Comparison of ENCODE assay signal across 10 mouse cellular contexts in the genomic region with DNA sequence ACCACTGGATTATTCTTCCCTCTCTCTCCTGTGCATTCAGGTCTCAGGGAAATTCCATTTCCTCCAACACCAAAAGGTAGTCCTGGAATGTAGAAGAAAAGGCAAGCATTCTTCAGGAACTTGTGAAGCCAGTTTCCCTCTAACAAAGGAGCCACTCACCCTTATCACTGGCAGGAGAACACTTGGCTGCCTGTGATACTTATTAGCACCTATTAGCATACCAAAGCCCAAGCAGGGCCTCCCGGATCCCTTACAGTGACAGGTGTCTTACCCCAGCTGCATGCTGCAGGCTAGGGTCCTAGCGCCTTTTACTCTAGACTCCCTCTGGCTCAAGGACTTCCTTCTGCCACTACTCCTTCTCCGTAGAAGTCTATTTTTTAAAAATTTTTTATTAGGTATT. TPM values are rescaled to one million over a fixed set of nuclear protein-coding genes. Genes with fewer than 3 reads are reported as not detected.
DNase-seq lines count a peak whose midpoint lies in the region; ATAC-seq and TF ChIP-seq lines count a peak whose summit lies in the region.
"Had no signal": no experiment of that assay in that cellular context is flagged by ENCODE, and none has a peak within 500 bp of the region (broad histone marks: within the 10 kb centered on the region; RNA-seq: fewer than 3 reads in every experiment).

No protein-coding gene starts in this region.

- H3K27ac ChIP-seq in lung, embryonic 15.5 days = peak overlapping the region; percentile 90
- H3K27ac ChIP-seq in liver, embryonic 14.5 days = peak overlapping the region; percentile 42
- H3K27ac ChIP-seq: heart, embryonic 13.5 days; hindbrain, embryonic 14.5 days had no signal

- peak; percentile 54; the same call in 1 of the 2 replicates for TF ChIP-seq EP300 in liver, embryonic 14.5 days (IDR thresholded peaks at IDR 0.05; ENCODE audit: low read depth)

- no peak for DNase-seq in lung, adult 2 months
- DNase-seq in embryo, embryonic 9.5 days (ENCODE audit: extremely low spot score) = peak; percentile 13
- no peak for DNase-seq in liver, embryonic 14.5 days (ENCODE audit: low read depth in 3 of 3, low spot score in 3 of 3)
- DNase-seq in adrenal gland, postnatal 10 days = no peak
- DNase-seq in left cerebral cortex, adult 8-10 months (ENCODE audit: low spot score in 2 of 2) = no peak
- DNase-seq in yolk sac, embryonic 10.5 days (ENCODE audit: low spot score) = no peak
- DNase-seq: adrenal gland, adult 2 months had no signal

- peaks cover 33% of the 10 kb centered on the region for H3K4me1 ChIP-seq in lung, embryonic 15.5 days
- peaks cover 11% of the 10 kb centered on the region for H3K4me1 ChIP-seq in lung, adult 2 months (ENCODE audit: control insufficient read depth, insufficient read depth, low read length)
- H3K4me1 ChIP-seq in liver, embryonic 14.5 days (replicated peaks; ENCODE audit: control insufficient read depth in 2 of 2, insufficient read depth in 2 of 2, low read length in 1 of 2) = peaks cover 44 to 57% of the 10 kb centered on the region in 2 experiments

- H3K36me3 ChIP-seq in lung, embryonic 15.5 days = peaks cover 9% of the 10 kb centered on the region; the same call in 1 of the 2 replicates
- peaks cover 24% of the 10 kb centered on the region for H3K36me3 ChIP-seq in liver, embryonic 14.5 days (replicated peaks; ENCODE audit: control insufficient read depth, insufficient read depth, low read depth)

- no peak overlapping the region for H3K4me2 ChIP-seq in lung, embryonic 15.5 days
- H3K4me2 ChIP-seq in liver, embryonic 14.5 days (ENCODE audit: low read depth) = no peak overlapping the region; the same call in 1 of the 2 replicates
- H3K4me2 ChIP-seq: heart, embryonic 13.5 days; hindbrain, embryonic 14.5 days had no signal

- peak; percentile 83 for ATAC-seq in lung, embryonic 15.5 days (ENCODE audit: borderline replicate concordance, extremely low read depth, low FRiP score, low TSS enrichment)
- ATAC-seq in liver, embryonic 14.5 days (ENCODE audit: insufficient read depth) = peak; percentile 51; the same call in 1 of the 2 replicates

- no peaks in the 10 kb centered on the region for H3K27me3 ChIP-seq in lung, embryonic 15.5 days
- H3K27me3 ChIP-seq in liver, embryonic 14.5 days (ENCODE audit: control insufficient read depth, insufficient read depth, low read length) = no peaks in the 10 kb centered on the region
- H3K27me3 ChIP-seq: heart, embryonic 13.5 days had no signal

- TF ChIP-seq CTCF in lung, adult 2 months (IDR thresholded peaks at IDR 0.05; ENCODE audit: insufficient read depth, low read length) = no peak
- TF ChIP-seq CTCF in liver, embryonic 14.5 days (IDR thresholded peaks at IDR 0.05; ENCODE audit: low read depth) = no peak

- no peaks in the 10 kb centered on the region for H3K9me3 ChIP-seq in lung, embryonic 15.5 days
- H3K9me3 ChIP-seq in liver, embryonic 14.5 days (ENCODE audit: control insufficient read depth, low read length) = no peaks in the 10 kb centered on the region
- H3K9me3 ChIP-seq: heart, embryonic 13.5 days had no signal

- no peak overlapping the region for H3K9ac ChIP-seq in lung, embryonic 15.5 days
- H3K9ac ChIP-seq in liver, embryonic 14.5 days (replicated peaks) = peak overlapping the region; percentile 18; the same call in 1 of the 2 replicates
- H3K9ac ChIP-seq: heart, embryonic 13.5 days; hindbrain, embryonic 14.5 days had no signal

- no peak overlapping the region for H3K4me3 ChIP-seq in lung, embryonic 15.5 days
- no peak overlapping the region for H3K4me3 ChIP-seq in lung, adult 2 months (replicated peaks; ENCODE audit: extremely low read depth, low read depth, low read length)
- H3K4me3 ChIP-seq in liver, embryonic 14.5 days (ENCODE audit: insufficient read depth in 1 of 2, low read depth in 2 of 2, low read length in 2 of 2) = no peak overlapping the region
- H3K4me3 ChIP-seq: heart, embryonic 13.5 days had no signal

- WGBS in lung, embryonic 15.5 days = 36% methylated on average over 3 of the region's 3 CpGs
- 46% methylated on average over 3 of the region's 3 CpGs for WGBS in lung, adult 2 months
- 32% methylated on average over 3 of the region's 3 CpGs for WGBS in liver, embryonic 14.5 days (ENCODE audit: insufficient replicate concordance)

- no peak for TF ChIP-seq POLR2A in lung, adult 2 months (IDR thresholded peaks at IDR 0.05; ENCODE audit: borderline replicate concordance, extremely low read depth, low read depth, low read length)

RNA-seq across cellular contexts. Expression of a gene that starts 19.7 kb away (rescaled TPM):
- 81.8 and 83.7 TPM in 2 replicates for polyA plus RNA-seq in lung, embryonic 15.5 days (2015; fragmentation: Nextera tagmentation; extraction: Ambion mirVana)
- 34.4 and 53.2 TPM in 2 replicates for polyA plus RNA-seq in lung, adult 2 months (2012; rRNA removed)
- polyA plus RNA-seq in liver, embryonic 14.5 days (2012; rRNA removed) = 35.2 and 50.3 TPM in 2 replicates
- 117 and 126 TPM in 2 replicates for polyA plus RNA-seq in liver, embryonic 14.5 days (2014; fragmentation: Nextera tagmentation; extraction: Ambion mirVana)
- total RNA-seq in adrenal gland, postnatal 10 days (2021) = 100 to 1,000 TPM in 1 of 2 experiments, 10 to 100 TPM in 1; 89.8 to 143 TPM
- 10 to 100 TPM; 47.3 to 65.0 (median 57.2) TPM for total RNA-seq in left cerebral cortex, adult 8-10 months (2022)

RNA-seq across cellular contexts. Expression of a gene that starts 30.4 kb away (rescaled TPM):
- polyA plus RNA-seq in lung, embryonic 15.5 days (2015; fragmentation: Nextera tagmentation; extraction: Ambion mirVana) = 0.05 TPM in 1 of 2 replicates, not detected in the other
- polyA plus RNA-seq in lung, adult 2 months (2012; rRNA removed) = 0.32 TPM in 2 replicates
- 0.01 and 0.03 TPM in 2 replicates for polyA plus RNA-seq in liver, embryonic 14.5 days (2012; rRNA removed)
- polyA plus RNA-seq in liver, embryonic 14.5 days (2014; fragmentation: Nextera tagmentation; extraction: Ambion mirVana) = not detected in 2 replicates
- not detected for total RNA-seq in adrenal gland, postnatal 10 days (2021)
- total RNA-seq in left cerebral cortex, adult 8-10 months (2022) = 1 to 10 TPM; 2.4 to 4.3 (median 3.3) TPM
- total RNA-seq: adrenal gland, adult 2 months had no signal
- polyA plus RNA-seq: heart, embryonic 13.5 days had no signal

RNA-seq across cellular contexts. Expression of a gene that starts 44.4 kb away (rescaled TPM):
- 101 and 105 TPM in 2 replicates for polyA plus RNA-seq in lung, embryonic 15.5 days (2015; fragmentation: Nextera tagmentation; extraction: Ambion mirVana)
- polyA plus RNA-seq in lung, adult 2 months (2012; rRNA removed) = 6.8 and 10.8 TPM in 2 replicates
- 10.6 and 14.2 TPM in 2 replicates for polyA plus RNA-seq in liver, embryonic 14.5 days (2012; rRNA removed)
- 51.3 and 51.7 TPM in 2 replicates for polyA plus RNA-seq in liver, embryonic 14.5 days (2014; fragmentation: Nextera tagmentation; extraction: Ambion mirVana)
- total RNA-seq in adrenal gland, postnatal 10 days (2021) = 10 to 100 TPM; 37.9 to 38.8 TPM
- 10 to 100 TPM; 23.4 to 26.2 (median 24.8) TPM for total RNA-seq in left cerebral cortex, adult 8-10 months (2022)

RNA-seq across cellular contexts. Expression of a gene that starts 44.6 kb away (rescaled TPM):
- polyA plus RNA-seq in lung, embryonic 15.5 days (2015; fragmentation: Nextera tagmentation; extraction: Ambion mirVana) = 25.0 and 27.8 TPM in 2 replicates
- 10.3 and 11.5 TPM in 2 replicates for polyA plus RNA-seq in lung, adult 2 months (2012; rRNA removed)
- polyA plus RNA-seq in liver, embryonic 14.5 days (2012; rRNA removed) = 4.6 and 6.9 TPM in 2 replicates
- 10.9 and 11.9 TPM in 2 replicates for polyA plus RNA-seq in liver, embryonic 14.5 days (2014; fragmentation: Nextera tagmentation; extraction: Ambion mirVana)
- total RNA-seq in adrenal gland, postnatal 10 days (2021) = 10 to 100 TPM; 27.6 to 33.0 TPM
- 10 to 100 TPM; 62.8 to 67.7 (median 64.3) TPM for total RNA-seq in left cerebral cortex, adult 8-10 months (2022)
